Mouse (Mus musculus) embryonic facial prominence, embryonic 11.5 days (tissue): ENCODE measurements around the gene Layn. TPM values are rescaled to one million over a fixed set of nuclear protein-coding genes. Genes with fewer than 3 reads are reported as not detected.

ENCODE experiments used
- ATAC-seq: fragments of 200-750 bp; cut with Nextera tagmentation; replicated peaks from 2 replicates; pipeline ENCODE4 v1.8.0; 2017; ENCODE audit warnings: low read depth; ENCODE audit not compliant: insufficient number of reproducible peaks, low FRiP score, low TSS enrichment
- DNase-seq: peaks from one replicate; pipeline ENCODE4 v3.0.0-alpha.2; 2015; ENCODE audit warnings: low spot score
- H3K27ac ChIP-seq: fragments of 300-500 bp; sonication (generic); replicated peaks from 2 replicates; pipeline ENCODE4 v1.5.1; 2014; ENCODE audit warnings: mild to moderate bottlenecking, low read depth, low read length, control low read depth
- H3K27me3 ChIP-seq: fragments of 300-500 bp; sonication (generic); 2 replicates; pipeline ENCODE4 v1.6.1; 2014; ENCODE audit warnings: mild to moderate bottlenecking, low read length, moderate library complexity, mixed read lengths; ENCODE audit not compliant: control insufficient read depth, insufficient read depth
- H3K36me3 ChIP-seq: fragments of 300-500 bp; sonication (generic); replicated peaks from 2 replicates; pipeline ENCODE4 v1.6.1; 2014; ENCODE audit warnings: low read depth, mild to moderate bottlenecking, low read length, moderate library complexity, mixed read lengths; ENCODE audit not compliant: control insufficient read depth, insufficient read depth
- H3K4me1 ChIP-seq: fragments of 300-500 bp; sonication (generic); 2 replicates; pipeline ENCODE4 v1.6.1; 2014; ENCODE audit warnings: low read length, mixed read lengths; ENCODE audit not compliant: control insufficient read depth, insufficient read depth
- H3K4me2 ChIP-seq: fragments of 300-500 bp; sonication (generic); 2 replicates; pipeline ENCODE4 v1.6.1; 2014; ENCODE audit warnings: low read depth, mild to moderate bottlenecking, control low read depth, low read length, moderate library complexity
- H3K4me3 ChIP-seq: fragments of 300-500 bp; sonication (generic); 2 replicates; pipeline ENCODE4 v1.5.1; 2014; ENCODE audit warnings: low read depth, low read length, control low read depth
- H3K9ac ChIP-seq: fragments of 300-500 bp; sonication (generic); replicated peaks from 2 replicates; pipeline ENCODE4 v1.6.1; 2014; ENCODE audit warnings: mild to moderate bottlenecking, control low read depth, low read length
- H3K9me3 ChIP-seq: fragments of 300-500 bp; sonication (generic); replicated peaks from 2 replicates; pipeline ENCODE4 v1.6.1; 2016; ENCODE audit warnings: mild to moderate bottlenecking, low read length, inconsistent platforms, mixed read lengths; ENCODE audit not compliant: control insufficient read depth
- WGBS: fragments of 180-500 bp; shearing (Covaris S2); extraction: QIAGEN DNeasy Blood & Tissue Kit; methylation state at CpG from one replicate; pipeline ENCODE4 v1.1.7; 2014; 5-methylcytosine and 5-hydroxymethylcytosine counted together
- polyA plus RNA-seq: library from polyadenylated mRNA; unstranded; fragments of >200 nt; fragmentation: Nextera tagmentation; extraction: Ambion mirVana; gene quantifications from 2 replicates; pipeline ENCODE4 v1.2.1, GENCODE M21; 2014

The Layn gene
- polyA plus RNA-seq: 1.6 and 5.6 TPM in 2 replicates

GRCm38 (mm10) chr9:51076979-51077315 lies at the start of gene Layn:
TSS of gene Layn (minus strand) at chr9:51077094.
- H3K27me3 ChIP-seq: no peaks in the 10 kb centered on the region
- no peaks in the 10 kb centered on the region for H3K36me3 ChIP-seq
- no peak within 1 kb of the TSS for H3K27ac ChIP-seq
- 1% methylated on average over 14 of the region's 14 CpGs for WGBS
- H3K4me3 ChIP-seq: peak within 1 kb of the TSS; percentile 44
- H3K4me1 ChIP-seq: no peaks in the 10 kb centered on the region
- DNase-seq: peak; percentile 90
- peak; percentile 95 for ATAC-seq
- H3K4me2 ChIP-seq: peak within 1 kb of the TSS; percentile 58
- H3K9me3 ChIP-seq: no peaks in the 10 kb centered on the region
- peak within 1 kb of the TSS; percentile 55 for H3K9ac ChIP-seq

- H3K9me3 ChIP-seq: no peaks in the 10 kb centered on the region
- 80% methylated on average over 4 of the region's 4 CpGs for WGBS
- H3K9ac ChIP-seq: no peak overlapping the region
These were observed 37.9 kb upstream of the Layn start for GRCm38 (mm10) chr9:51114767-51115166.

GRCm38 (mm10) chr9:51105751-51106150 lies 28.9 kb upstream of the Layn start:
- H3K4me1 ChIP-seq: no peaks in the 10 kb centered on the region
- no peaks in the 10 kb centered on the region for H3K36me3 ChIP-seq
- no peak overlapping the region for H3K4me2 ChIP-seq
- no peaks in the 10 kb centered on the region for H3K27me3 ChIP-seq
- H3K27ac ChIP-seq: no peak overlapping the region
- no peak overlapping the region for H3K4me3 ChIP-seq
- no peak for DNase-seq
- no peak overlapping the region for H3K9ac ChIP-seq
- no peak for ATAC-seq
- no peaks in the 10 kb centered on the region for H3K9me3 ChIP-seq
- WGBS: 88% methylated on average over 2 of the region's 2 CpGs

More at GRCm38 (mm10) chr9:51114767-51115166, 37.9 kb upstream of the Layn start:
- H3K27ac ChIP-seq: no peak overlapping the region
- no peak for DNase-seq
- H3K36me3 ChIP-seq: no peaks in the 10 kb centered on the region
- ATAC-seq: no peak
- H3K27me3 ChIP-seq: no peaks in the 10 kb centered on the region
- no peak overlapping the region for H3K4me2 ChIP-seq
- H3K4me1 ChIP-seq: no peaks in the 10 kb centered on the region
- H3K4me3 ChIP-seq: no peak overlapping the region

- no peak overlapping the region for H3K27ac ChIP-seq
- H3K4me1 ChIP-seq: no peaks in the 10 kb centered on the region
- no peaks in the 10 kb centered on the region for H3K9me3 ChIP-seq
- H3K36me3 ChIP-seq: no peaks in the 10 kb centered on the region
- peak overlapping the region; percentile 100 for H3K4me2 ChIP-seq
- WGBS: 12% methylated on average over 28 of the region's 30 CpGs
- no peaks in the 10 kb centered on the region for H3K27me3 ChIP-seq
- ATAC-seq (peak; percentile 75), DNase-seq (peak; percentile 50)
- peak overlapping the region; percentile 55 for H3K4me3 ChIP-seq
- peak overlapping the region; percentile 77 for H3K9ac ChIP-seq
These were observed 27.1 kb upstream of the Layn start for GRCm38 (mm10) chr9:51103808-51104514.

GRCm38 (mm10) chr9:51102963-51103807 lies 26.3 kb upstream of the Layn start:
- H3K9ac ChIP-seq: peak overlapping the region; percentile 77
- WGBS: 2% methylated on average over 43 of the region's 44 CpGs
- H3K9me3 ChIP-seq: no peaks in the 10 kb centered on the region
- DNase-seq (peak; percentile 63), ATAC-seq (peak; percentile 65; the same call in 1 of the 2 replicates)
- H3K4me1 ChIP-seq: no peaks in the 10 kb centered on the region
- peak overlapping the region; percentile 55 for H3K4me3 ChIP-seq
- no peaks in the 10 kb centered on the region for H3K36me3 ChIP-seq
- H3K4me2 ChIP-seq: peak overlapping the region; percentile 100
- no peaks in the 10 kb centered on the region for H3K27me3 ChIP-seq
- H3K27ac ChIP-seq: no peak overlapping the region

- ATAC-seq: peak; percentile 72; the same call in 1 of the 2 replicates
- peak; percentile 85 for DNase-seq
- Histone ChIP-seq H3K9ac (no peak within 1 kb of the TSS), H3K9me3 (no peaks in the 10 kb centered on the region), H3K27ac (no peak within 1 kb of the TSS), H3K27me3 (no peaks in the 10 kb centered on the region), H3K4me1 (no peaks in the 10 kb centered on the region), H3K4me2 (peak within 1 kb of the TSS; percentile 100), H3K4me3 (peak within 1 kb of the TSS; percentile 17; the same call in 1 of the 2 replicates), H3K36me3 (no peaks in the 10 kb centered on the region)
- 7% methylated on average over 27 of the region's 27 CpGs for WGBS
These were observed 25.0 kb upstream of the Layn start, which contains the start of gene 4833427G06Rik for GRCm38 (mm10) chr9:51101756-51102425. TSS of gene 4833427G06Rik (minus strand) at chr9:51102078.

- H3K4me3 ChIP-seq: no peak overlapping the region
- no peak overlapping the region for H3K27ac ChIP-seq
- H3K27me3 ChIP-seq: no peaks in the 10 kb centered on the region
- H3K36me3 ChIP-seq: no peaks in the 10 kb centered on the region
- H3K9ac ChIP-seq: no peak overlapping the region
- no peaks in the 10 kb centered on the region for H3K9me3 ChIP-seq
- H3K4me1 ChIP-seq: no peaks in the 10 kb centered on the region
- ATAC-seq (no peak), DNase-seq (no peak)
- no peak overlapping the region for H3K4me2 ChIP-seq
- WGBS: 72% methylated on average over 2 of the region's 2 CpGs
These were observed 19.4 kb upstream of the Layn start for GRCm38 (mm10) chr9:51096306-51096705.
